Mouse (Mus musculus): ENCODE measurements around the gene Inca1. TPM values are rescaled to one million over a fixed set of nuclear protein-coding genes. Genes with fewer than 3 reads are reported as not detected.
A peak's percentile ranks its signal among the peaks of the same experiment; 100 is the strongest.

Gene Inca1
- total RNA-seq (2021), result 1 to 10 TPM; 1.5 to 2.5 TPM

- intact Hi-C loops (cut with DNase I), result loop anchor here (1.0 kb wide), 1 partner anchor 13 kb away; no protein-coding TSS in a partner anchor
- DNase-seq (ENCODE audit: low spot score in 2 of 2), result peak; percentile 95
These were observed at the start of gene Inca1, which contains the start of gene Kif1c for GRCm38 (mm10) chr11:70699722-70700556. Gene Inca1 (minus strand): TSS chr11:70700155. Gene Kif1c (plus strand): TSS chr11:70700548.

GRCm38 (mm10) chr11:70747876-70748545, 48.1 kb upstream of the Inca1 start:
- DNase-seq (ENCODE audit: low spot score in 2 of 2), result no peak
- intact Hi-C loops (cut with DNase I), result no loop called here

- no peak for DNase-seq (ENCODE audit: low spot score in 2 of 2)
- intact Hi-C loops (cut with DNase I), result no loop called here
These were observed 45.7 kb upstream of the Inca1 start for GRCm38 (mm10) chr11:70745636-70746035.

DNA sequence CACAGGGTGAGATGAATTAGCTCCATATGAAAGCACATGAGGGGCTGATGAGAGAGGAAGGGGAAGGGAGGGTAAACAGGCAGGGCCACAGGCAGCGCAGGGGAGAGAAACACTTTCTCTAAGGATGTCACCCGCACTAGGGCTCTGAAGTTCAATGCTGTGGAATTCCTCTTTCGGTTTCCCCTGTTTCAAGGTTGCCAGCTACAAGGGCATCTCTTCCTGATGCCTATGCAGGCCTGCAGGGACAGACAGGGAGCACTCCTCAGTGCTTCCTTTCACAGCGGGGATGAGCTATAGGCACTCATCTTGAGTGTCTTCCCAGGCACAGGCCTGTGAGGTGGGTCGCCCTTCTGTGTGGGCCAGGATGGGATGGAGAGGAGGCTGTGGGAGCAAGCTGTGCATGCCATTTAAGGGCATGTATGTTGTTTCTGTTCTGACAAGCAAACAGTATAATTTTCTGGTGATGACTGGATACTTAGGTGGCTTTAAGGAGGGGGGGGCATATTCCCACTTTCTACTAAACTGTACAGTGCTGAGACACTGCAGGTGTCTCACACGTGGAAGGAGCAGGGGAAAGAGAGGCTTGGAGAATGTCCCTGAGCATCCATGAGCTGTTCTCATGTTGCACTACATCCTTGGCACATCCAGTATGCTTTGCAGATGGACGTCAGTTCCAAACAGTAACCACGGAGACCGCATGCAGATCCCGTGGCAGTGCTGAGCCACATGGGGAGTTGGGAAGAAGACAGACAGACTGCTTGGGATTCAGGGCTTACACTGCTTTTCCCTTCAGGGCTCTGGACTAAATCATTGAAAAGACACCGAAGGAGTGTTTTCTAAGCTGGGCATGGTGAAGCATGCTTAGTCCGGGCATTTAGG, 42.9 kb upstream of the Inca1 start:
- intact Hi-C loops (cut with DNase I), result no loop called here
- peak in 1 of 2 experiments; percentile 27 for DNase-seq (ENCODE audit: low spot score in 2 of 2)

DNA sequence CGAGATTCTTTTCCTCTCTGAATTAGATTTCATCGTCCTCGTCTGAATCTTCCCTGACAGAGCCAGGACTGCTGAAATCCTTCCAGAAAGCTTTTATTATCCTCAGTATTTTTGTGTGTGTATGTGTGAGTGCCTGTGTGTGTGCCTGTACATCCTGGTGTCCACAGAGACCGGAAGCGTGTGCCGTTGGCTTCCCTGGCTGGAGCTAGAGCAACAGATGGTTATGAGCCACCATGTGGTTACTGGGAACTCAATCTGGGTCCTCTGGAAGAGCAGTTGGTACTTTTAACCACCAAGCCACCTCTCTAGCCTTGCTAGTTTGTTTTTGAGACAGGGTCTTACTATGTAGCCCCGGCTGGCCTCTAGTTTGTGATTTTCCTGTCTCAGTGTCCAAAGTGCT, 42.2 kb upstream of the Inca1 start:
- DNase-seq (ENCODE audit: low spot score in 2 of 2), result no peak
- intact Hi-C loops (cut with DNase I), result no loop called here

DNA sequence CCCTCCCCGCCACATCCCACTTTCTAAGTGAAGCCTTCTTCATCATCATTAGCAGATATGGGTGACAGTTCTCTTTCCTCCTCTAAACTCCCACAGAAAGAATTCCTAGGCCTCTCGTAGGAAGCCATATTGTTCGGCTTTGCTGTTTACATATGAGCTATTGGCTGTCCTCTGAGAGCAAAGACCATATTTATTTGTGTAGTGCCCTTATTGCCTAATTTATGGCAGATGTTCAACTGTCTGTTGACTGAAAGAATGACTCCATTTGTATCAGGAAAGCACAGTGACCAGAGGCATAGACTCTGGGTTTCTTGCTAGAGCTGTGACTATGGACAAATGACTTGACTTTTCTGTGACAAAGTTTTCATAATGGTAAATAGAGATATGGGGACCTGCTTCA, 41.6 kb upstream of the Inca1 start:
- intact Hi-C loops (cut with DNase I), result no loop called here
- DNase-seq (ENCODE audit: low spot score in 2 of 2), result no peak

DNA sequence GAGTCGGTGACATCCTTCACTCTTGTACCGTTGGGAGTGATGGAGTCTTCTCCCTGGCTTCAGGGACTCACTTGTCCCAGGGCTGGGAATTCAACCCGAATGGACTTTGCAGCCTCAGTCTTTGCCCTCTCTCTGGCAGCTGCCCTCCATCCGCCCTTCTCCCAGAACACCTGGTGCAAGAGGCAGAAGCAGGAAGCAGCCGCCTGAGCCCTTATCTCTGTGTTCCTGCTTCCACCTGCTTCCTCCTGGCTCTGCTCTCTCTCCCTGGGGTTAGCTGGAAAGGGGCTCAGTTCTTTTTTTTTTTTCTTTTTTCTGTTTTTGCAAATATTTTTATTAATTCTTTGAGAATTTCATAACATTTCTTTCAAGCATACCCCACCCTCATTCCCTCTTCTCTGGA, 37.8 kb upstream of the Inca1 start:
- no peak for DNase-seq (ENCODE audit: low spot score in 2 of 2)
- intact Hi-C loops (cut with DNase I), result no loop called here

DNA sequence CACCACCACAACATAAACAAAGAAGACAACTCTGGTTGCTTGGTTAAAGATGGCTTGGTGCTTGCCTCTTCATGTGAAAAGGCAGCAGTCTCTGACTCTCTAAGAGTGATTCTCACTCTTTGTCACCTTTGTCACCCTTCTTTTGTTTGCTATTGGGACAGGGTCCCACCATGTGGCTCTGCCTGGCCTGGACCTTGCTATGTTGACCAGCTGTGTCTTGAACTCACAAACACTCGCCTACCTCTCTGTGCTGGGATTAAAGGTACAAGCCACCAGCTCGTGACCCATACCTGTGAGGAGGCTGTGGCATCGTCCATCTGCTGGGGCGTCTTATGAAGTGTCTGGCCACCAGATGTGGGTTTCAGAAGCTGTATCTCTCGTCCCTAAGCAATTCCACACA, 33.3 kb upstream of the Inca1 start:
- intact Hi-C loops (cut with DNase I), result no loop called here
- no peak for DNase-seq (ENCODE audit: low spot score in 2 of 2)

- intact Hi-C loops (cut with DNase I), result no loop called here
- DNase-seq (ENCODE audit: low spot score in 2 of 2), result peak; percentile 39 to 79
These were observed 31.2 kb upstream of the Inca1 start for GRCm38 (mm10) chr11:70731178-70731577.

DNA sequence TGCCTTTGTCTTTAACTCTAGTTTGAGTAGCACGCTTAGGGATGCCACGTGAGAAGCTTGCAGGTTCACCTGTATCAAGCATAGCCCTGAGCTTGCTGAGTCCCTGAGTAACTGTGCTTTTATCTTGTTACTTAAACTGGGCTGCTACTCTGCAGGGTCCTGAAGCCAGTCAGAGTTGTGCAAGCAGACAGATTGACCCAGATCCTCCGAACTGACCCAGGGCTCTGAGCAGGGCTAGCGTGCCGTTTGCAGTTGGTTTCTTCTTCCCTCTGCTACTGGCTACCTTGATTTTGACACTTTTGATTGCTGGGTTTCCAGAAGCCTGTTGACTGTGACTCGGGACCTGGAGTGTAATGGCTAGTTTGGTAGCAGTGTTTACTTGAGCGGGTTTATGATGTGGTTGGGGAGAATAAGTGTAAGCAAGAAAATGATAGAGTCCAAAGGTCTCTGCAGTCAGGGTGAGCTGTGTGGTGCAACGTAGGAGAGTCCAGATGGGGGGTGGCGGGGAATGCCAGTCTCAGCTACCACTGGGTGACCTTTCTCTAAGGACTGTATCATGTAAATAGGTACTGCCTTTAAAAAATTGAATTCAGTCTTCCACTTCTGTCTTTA, 30.6 kb upstream of the Inca1 start:
- intact Hi-C loops (cut with DNase I), result no loop called here
- DNase-seq (ENCODE audit: low spot score in 2 of 2), result no peak

DNA sequence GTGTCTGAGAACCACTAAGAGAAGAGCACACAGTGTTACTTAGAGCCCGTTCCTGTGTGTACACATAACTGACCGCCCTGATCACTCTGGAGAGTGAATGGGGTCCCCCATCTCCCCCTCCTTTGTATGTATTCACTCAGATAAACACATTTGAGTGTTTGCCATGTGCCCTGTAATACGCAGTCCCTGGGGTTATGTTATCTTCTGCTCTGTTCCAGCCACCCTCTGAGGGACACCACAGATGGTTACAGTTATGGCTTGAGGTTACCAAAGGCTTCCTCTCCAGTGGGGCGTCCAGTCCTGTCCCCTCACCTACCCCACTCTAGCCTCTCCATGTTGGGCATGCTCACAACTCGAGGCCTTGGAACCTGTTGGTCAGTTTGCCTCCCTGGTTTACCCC, 27.4 kb upstream of the Inca1 start:
- DNase-seq (ENCODE audit: low spot score in 2 of 2), result no peak
- intact Hi-C loops (cut with DNase I), result no loop called here

- DNase-seq (ENCODE audit: low spot score in 2 of 2), result no peak
- intact Hi-C loops (cut with DNase I), result no loop called here
These were observed 26.6 kb upstream of the Inca1 start for GRCm38 (mm10) chr11:70726585-70726984.

DNA sequence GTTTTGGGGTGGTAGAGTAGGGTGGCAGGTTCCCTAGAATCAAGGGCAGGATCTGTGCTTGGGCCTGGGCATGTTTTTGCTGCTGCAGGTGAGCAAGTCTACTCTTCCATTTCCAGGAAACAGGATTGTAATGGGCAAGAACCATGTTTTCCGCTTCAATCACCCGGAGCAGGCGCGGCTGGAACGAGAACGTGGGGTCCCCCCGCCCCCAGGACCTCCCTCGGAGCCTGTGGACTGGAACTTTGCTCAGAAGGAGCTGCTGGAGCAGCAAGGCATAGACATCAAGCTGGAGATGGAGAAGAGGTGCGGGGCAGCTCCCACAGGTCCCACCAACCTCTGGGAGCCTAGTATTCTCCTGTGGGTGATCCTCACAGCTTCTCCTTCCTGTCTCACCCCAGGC, 24.8 kb upstream of the Inca1 start:
- intact Hi-C loops (cut with DNase I), result no loop called here
- DNase-seq (ENCODE audit: low spot score in 2 of 2), result no peak

DNA sequence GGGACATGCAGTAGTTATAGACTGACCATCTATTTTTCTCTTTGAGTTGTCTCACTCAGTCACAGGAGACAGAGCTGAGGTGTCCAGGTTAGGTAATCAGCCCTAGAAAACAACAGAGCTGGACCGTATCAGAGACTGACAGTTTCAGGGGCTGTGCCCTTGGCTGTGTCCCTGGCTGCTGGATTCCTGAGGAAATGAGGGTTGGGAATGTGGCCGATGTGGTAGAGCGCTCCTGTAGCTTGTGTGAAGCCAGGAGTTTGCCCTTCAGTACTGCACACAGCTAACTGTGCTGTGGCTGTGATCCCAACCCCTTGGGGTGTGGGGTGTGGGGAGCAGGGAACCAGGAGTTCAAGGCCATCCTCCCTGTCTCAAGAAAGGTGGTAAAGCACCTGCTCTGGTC, 21.1 kb upstream of the Inca1 start:
- DNase-seq (ENCODE audit: low spot score in 2 of 2), result no peak
- intact Hi-C loops (cut with DNase I), result no loop called here

- intact Hi-C loops (cut with DNase I), result no loop called here
- no peak for DNase-seq (ENCODE audit: low spot score in 2 of 2)
These were observed 20.6 kb upstream of the Inca1 start for GRCm38 (mm10) chr11:70720567-70720966.

GRCm38 (mm10) chr11:70718481-70718880, 18.5 kb upstream of the Inca1 start:
- no peak for DNase-seq (ENCODE audit: low spot score in 2 of 2)
- intact Hi-C loops (cut with DNase I), result no loop called here

GRCm38 (mm10) chr11:70715832-70716231, 15.9 kb upstream of the Inca1 start:
- intact Hi-C loops (cut with DNase I), result no loop called here
- DNase-seq (ENCODE audit: low spot score in 2 of 2), result no peak

GRCm38 (mm10) chr11:70713222-70713621, 13.3 kb upstream of the Inca1 start:
- no peak for DNase-seq (ENCODE audit: low spot score in 2 of 2)
- intact Hi-C loops (cut with DNase I), result no loop called here

GRCm38 (mm10) chr11:70711026-70711425, 11.1 kb upstream of the Inca1 start:
- DNase-seq (ENCODE audit: low spot score in 2 of 2), result peak in 1 of 2 experiments; percentile 61
- intact Hi-C loops (cut with DNase I), result no loop called here

- no peak for DNase-seq (ENCODE audit: low spot score in 2 of 2)
- intact Hi-C loops (cut with DNase I), result no loop called here
These were observed 6.2 kb upstream of the Inca1 start for GRCm38 (mm10) chr11:70706127-70706526.
